In genomic region chr9:119751507-119751906, GRCm38 (mm10) we compare ENCODE assay signal across 10 mouse cellular contexts. TPM values are rescaled to one million over a fixed set of nuclear protein-coding genes. Genes with fewer than 3 reads are reported as not detected.
DNase-seq lines count a peak whose midpoint lies in the region; ATAC-seq and TF ChIP-seq lines count a peak whose summit lies in the region.
"Had no signal": no experiment of that assay in that cellular context is flagged by ENCODE, and none has a peak within 500 bp of the region (broad histone marks: within the 10 kb centered on the region; RNA-seq: fewer than 3 reads in every experiment).

No protein-coding gene starts in this region.

- ATAC-seq in intestine, postnatal 0 days: no peak
- no peak for ATAC-seq in intestine, embryonic 15.5 days
- ATAC-seq in hindbrain, embryonic 14.5 days (ENCODE audit: low FRiP score): peak; percentile 51; the same call in 1 of the 2 replicates

- no peak overlapping the region for H3K4me2 ChIP-seq in intestine, postnatal 0 days (replicated peaks; ENCODE audit: low read depth)
- H3K4me2 ChIP-seq in intestine, embryonic 15.5 days (replicated peaks): no peak overlapping the region
- H3K4me2 ChIP-seq in hindbrain, embryonic 14.5 days (replicated peaks): no peak overlapping the region
- H3K4me2 ChIP-seq: embryonic facial prominence, embryonic 12.5 days had no signal

- no peak overlapping the region for H3K4me3 ChIP-seq in intestine, postnatal 0 days (ENCODE audit: low read depth, low read length)
- H3K4me3 ChIP-seq in intestine, embryonic 15.5 days (replicated peaks): no peak overlapping the region
- H3K4me3 ChIP-seq in E14TG2a.4 (replicated peaks; ENCODE audit: low read length): no peak overlapping the region
- H3K4me3 ChIP-seq in hindbrain, embryonic 14.5 days (replicated peaks; ENCODE audit: low read length): no peak overlapping the region
- H3K4me3 ChIP-seq: embryonic facial prominence, embryonic 12.5 days had no signal

- DNase-seq in brain, embryonic 18.5 days (ENCODE audit: low read depth, low spot score): peak; percentile 40
- peak; percentile 81 for DNase-seq in hindbrain, embryonic 14.5 days (ENCODE audit: low spot score)
- peak; percentile 28 for DNase-seq in lung, postnatal 10 days
- peak; percentile 61 for DNase-seq in thymus, postnatal 0 days (ENCODE audit: low spot score)
- DNase-seq in urinary bladder, postnatal 4 days (ENCODE audit: low spot score in 2 of 2): no peak

- H3K27ac ChIP-seq in intestine, postnatal 0 days (ENCODE audit: low read depth, low read length): no peak overlapping the region
- H3K27ac ChIP-seq in intestine, embryonic 15.5 days: no peak overlapping the region
- H3K27ac ChIP-seq in hindbrain, embryonic 14.5 days: no peak overlapping the region
- H3K27ac ChIP-seq: embryonic facial prominence, embryonic 12.5 days had no signal

- peak; percentile 63 for TF ChIP-seq CTCF in intestine, postnatal 0 days (IDR thresholded peaks at IDR 0.05; ENCODE audit: low read depth)
- peak; percentile 43 for TF ChIP-seq CTCF in E14TG2a.4 (conservative IDR thresholded peaks at IDR 0.05; ENCODE audit: low read length)

- H3K9me3 ChIP-seq in intestine, postnatal 0 days (ENCODE audit: control insufficient read depth): no peaks in the 10 kb centered on the region
- H3K9me3 ChIP-seq in intestine, embryonic 15.5 days: no peaks in the 10 kb centered on the region
- H3K9me3 ChIP-seq in E14TG2a.4 (ENCODE audit: low read length): no peaks in the 10 kb centered on the region
- H3K9me3 ChIP-seq in hindbrain, embryonic 14.5 days (ENCODE audit: control insufficient read depth, low read length): 0 out of 2 replicates have a peak, but pooled peaks cover 11% of the 10 kb centered on the region
- H3K9me3 ChIP-seq: embryonic facial prominence, embryonic 12.5 days had no signal

- H3K4me1 ChIP-seq in intestine, postnatal 0 days (replicated peaks; ENCODE audit: control insufficient read depth, insufficient read depth, low read length): no peaks in the 10 kb centered on the region
- no peaks in the 10 kb centered on the region for H3K4me1 ChIP-seq in intestine, embryonic 15.5 days (replicated peaks)
- H3K4me1 ChIP-seq in E14TG2a.4 (replicated peaks; ENCODE audit: low read depth, low read length): peaks cover 3% of the 10 kb centered on the region; the same call in 1 of the 2 replicates
- H3K4me1 ChIP-seq in hindbrain, embryonic 14.5 days (replicated peaks; ENCODE audit: control insufficient read depth, insufficient read depth, low read length): no peaks in the 10 kb centered on the region
- H3K4me1 ChIP-seq: embryonic facial prominence, embryonic 12.5 days had no signal

- H3K36me3 ChIP-seq in intestine, postnatal 0 days (ENCODE audit: control insufficient read depth, insufficient read depth): no peaks in the 10 kb centered on the region
- no peaks in the 10 kb centered on the region for H3K36me3 ChIP-seq in intestine, embryonic 15.5 days
- no peaks in the 10 kb centered on the region for H3K36me3 ChIP-seq in E14TG2a.4 (ENCODE audit: insufficient read depth, low read length)
- no peaks in the 10 kb centered on the region for H3K36me3 ChIP-seq in hindbrain, embryonic 14.5 days (replicated peaks; ENCODE audit: control insufficient read depth, insufficient read depth)
- H3K36me3 ChIP-seq: embryonic facial prominence, embryonic 12.5 days had no signal

- 9% methylated on average over 5 of the region's 5 CpGs for WGBS in intestine, postnatal 0 days
- 11% methylated on average over 5 of the region's 5 CpGs for WGBS in intestine, embryonic 15.5 days
- WGBS in hindbrain, embryonic 14.5 days: 18% methylated on average over 5 of the region's 5 CpGs

- no peaks in the 10 kb centered on the region for H3K27me3 ChIP-seq in intestine, postnatal 0 days (replicated peaks; ENCODE audit: control insufficient read depth, insufficient read depth, low read length)
- no peaks in the 10 kb centered on the region for H3K27me3 ChIP-seq in intestine, embryonic 15.5 days (replicated peaks)
- 0 out of 2 replicates have a peak, but pooled peaks cover 3% of the 10 kb centered on the region for H3K27me3 ChIP-seq in E14TG2a.4 (ENCODE audit: insufficient read depth, low read length)
- no peaks in the 10 kb centered on the region for H3K27me3 ChIP-seq in hindbrain, embryonic 14.5 days (ENCODE audit: control insufficient read depth, insufficient read depth, low read length)
- H3K27me3 ChIP-seq: embryonic facial prominence, embryonic 12.5 days had no signal

- H3K9ac ChIP-seq in intestine, postnatal 0 days (ENCODE audit: low read depth, low read length): no peak overlapping the region
- no peak overlapping the region for H3K9ac ChIP-seq in intestine, embryonic 15.5 days
- H3K9ac ChIP-seq in hindbrain, embryonic 14.5 days: no peak overlapping the region
- H3K9ac ChIP-seq: embryonic facial prominence, embryonic 12.5 days had no signal

RNA-seq across cellular contexts. Expression of gene Scn10a, which starts 32.4 kb away (rescaled TPM):
- 0.04 TPM in 1 of 2 replicates, not detected in the other for polyA plus RNA-seq in intestine, postnatal 0 days (2015; fragmentation: Nextera tagmentation; extraction: Ambion mirVana)
- polyA plus RNA-seq in intestine, embryonic 15.5 days (2015; fragmentation: Nextera tagmentation; extraction: Ambion mirVana): not detected in 2 replicates
- polyA plus RNA-seq in hindbrain, embryonic 14.5 days (2014; fragmentation: Nextera tagmentation; extraction: Ambion mirVana): 0.31 TPM in 1 of 2 replicates, not detected in the other
- not detected in 2 replicates for polyA plus RNA-seq in thymus, postnatal 0 days (2015; fragmentation: Nextera tagmentation; extraction: Ambion mirVana)
- polyA plus RNA-seq: small intestine, adult 2 months had no signal

Comparison
In these comparisons a context has a peak if more than half of its experiments do, and no peak if none do; other contexts are left out.
1. DNase-seq: peak in brain, embryonic 18.5 days (single experiment), hindbrain, embryonic 14.5 days (single experiment), lung, postnatal 10 days (single experiment) and thymus, postnatal 0 days (single experiment); none in urinary bladder, postnatal 4 days (0 of 2).